Mouse (Mus musculus) liver, adult 2 months (tissue): ENCODE measurements around the gene Dtx4. TPM values are rescaled to one million over a fixed set of nuclear protein-coding genes. Genes with fewer than 3 reads are reported as not detected.

ENCODE experiments used
- DNase-seq: peaks from one replicate; pipeline ENCODE4 v3.0.0-alpha.2; 2011; ENCODE audit warnings: low read depth, low spot score; ENCODE audit errors: extremely low read depth
- H3K27ac ChIP-seq: fragments of 200-500 bp; replicated peaks from 2 replicates; pipeline ENCODE4 v1.5.1; 2012; ENCODE audit warnings: low read depth, mild to moderate bottlenecking, control low read depth, inconsistent platforms, low read length; ENCODE audit not compliant: insufficient read depth
- H3K27me3 ChIP-seq: fragments of 200-500 bp; 2 replicates; pipeline ENCODE4 v1.6.1; 2012; ENCODE audit warnings: mild to moderate bottlenecking, moderate library complexity, low read length, inconsistent platforms; ENCODE audit not compliant: control insufficient read depth, insufficient read depth
- H3K36me3 ChIP-seq: fragments of 200-500 bp; 2 replicates; pipeline ENCODE4 v1.6.1; 2012; ENCODE audit warnings: low read length, inconsistent platforms; ENCODE audit not compliant: control insufficient read depth, insufficient read depth
- H3K4me1 ChIP-seq: fragments of 200-500 bp; 2 replicates; pipeline ENCODE4 v1.6.1; 2011; ENCODE audit warnings: low read length; ENCODE audit not compliant: control insufficient read depth, insufficient read depth
- H3K4me3 ChIP-seq: fragments of 200-500 bp; 2 replicates; pipeline ENCODE4 v1.5.1; 2011; ENCODE audit warnings: low read depth, mild to moderate bottlenecking, control low read depth, low read length, moderate library complexity; ENCODE audit not compliant: insufficient read depth
- H3K79me2 ChIP-seq: fragments of 200-500 bp; 2 replicates; pipeline ENCODE4 v1.6.1; 2012; ENCODE audit warnings: inconsistent platforms, mild to moderate bottlenecking, low read length, moderate library complexity; ENCODE audit not compliant: control insufficient read depth, insufficient read depth
- H3K9ac ChIP-seq: fragments of 200-500 bp; 2 replicates; pipeline ENCODE4 v1.6.1; 2012; ENCODE audit warnings: low read depth, mild to moderate bottlenecking, control low read depth, inconsistent platforms, low read length
- CTCF ChIP-seq: fragments of 200-500 bp; IDR thresholded peaks from 2 replicates; pipeline ENCODE4 v1.5.1; 2011; ENCODE audit warnings: low read depth, low read length, control low read depth
- POLR2A ChIP-seq: fragments of 200-500 bp; IDR thresholded peaks from 2 replicates; pipeline ENCODE4 v1.6.1; 2011; ENCODE audit warnings: low read length, control low read depth; ENCODE audit not compliant: insufficient read depth; ENCODE audit errors: extremely low read depth
- WGBS: fragments of 180-500 bp; shearing (Covaris S2); methylation state at CpG from one replicate; pipeline ENCODE4 v1.1.7; 2018; 5-methylcytosine and 5-hydroxymethylcytosine counted together
- polyA plus RNA-seq: library from polyadenylated mRNA; depleted of rRNA; stranded (reverse); fragments of >200 nt; gene quantifications from 2 replicates; pipeline ENCODE4 v1.2.3, GENCODE M21; 2012
- total RNA-seq: library from RNA; depleted of rRNA; stranded (reverse); fragments of >200 nt; gene quantifications from 2 replicates; pipeline ENCODE4 v1.2.3, GENCODE M21; 2014

Gene Dtx4
- total and polyA plus RNA-seq, 2 experiments: 1.8 to 6.5 TPM

DNA sequence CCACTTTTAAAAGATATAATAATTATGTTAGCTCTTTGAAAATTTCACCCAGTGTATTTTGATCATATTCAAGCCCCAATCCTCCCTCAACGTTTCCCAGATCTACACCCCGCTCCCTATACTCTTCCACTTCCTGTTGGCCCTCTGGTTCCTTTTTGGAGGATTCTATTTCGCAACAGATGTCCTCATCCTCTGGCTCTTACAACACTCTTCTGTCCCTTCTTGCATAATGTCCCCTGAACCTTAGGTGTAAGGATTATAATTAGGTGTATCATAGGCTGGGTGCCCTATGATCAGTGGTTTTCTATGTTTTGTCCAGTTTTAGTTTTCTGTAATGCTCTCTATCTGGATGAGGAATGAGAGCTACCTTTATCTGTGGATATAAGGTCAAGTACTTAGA, 56.2 kb downstream of the Dtx4 start:
- Histone ChIP-seq H3K79me2 (no peaks in the 10 kb centered on the region), H3K9ac (no peak overlapping the region), H3K4me3 (no peak overlapping the region), H3K27me3 (no peaks in the 10 kb centered on the region), H3K36me3 (no peaks in the 10 kb centered on the region), H3K4me1 (peaks cover 13% of the 10 kb centered on the region), H3K27ac (no peak overlapping the region)
- TF ChIP-seq POLR2A (no peak), CTCF (no peak)
- DNase-seq: peak; percentile 94
- WGBS: 5% methylated on average over 3 of the region's 3 CpGs

DNA sequence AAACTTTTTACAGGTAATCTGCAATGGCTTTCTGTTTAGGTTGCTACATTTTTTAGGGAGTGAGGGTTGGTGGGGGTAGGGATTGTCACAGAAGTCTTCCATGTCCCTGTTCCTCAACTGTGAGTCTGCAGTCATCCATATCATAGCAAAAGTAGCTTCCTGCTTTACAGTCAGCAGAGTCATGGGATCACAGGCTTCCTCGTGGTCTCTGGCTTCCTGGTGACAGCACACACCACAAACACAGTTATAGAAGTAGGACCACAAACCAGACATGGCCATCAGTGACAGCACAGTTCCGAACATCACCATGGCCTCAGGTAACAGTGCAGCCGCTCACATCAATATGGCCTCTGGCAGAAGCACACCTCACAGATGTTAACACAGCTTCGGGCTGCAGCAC, 58.7 kb downstream of the Dtx4 start:
- no peak overlapping the region for H3K27ac ChIP-seq
- TF ChIP-seq POLR2A (no peak), CTCF (no peak)

DNA sequence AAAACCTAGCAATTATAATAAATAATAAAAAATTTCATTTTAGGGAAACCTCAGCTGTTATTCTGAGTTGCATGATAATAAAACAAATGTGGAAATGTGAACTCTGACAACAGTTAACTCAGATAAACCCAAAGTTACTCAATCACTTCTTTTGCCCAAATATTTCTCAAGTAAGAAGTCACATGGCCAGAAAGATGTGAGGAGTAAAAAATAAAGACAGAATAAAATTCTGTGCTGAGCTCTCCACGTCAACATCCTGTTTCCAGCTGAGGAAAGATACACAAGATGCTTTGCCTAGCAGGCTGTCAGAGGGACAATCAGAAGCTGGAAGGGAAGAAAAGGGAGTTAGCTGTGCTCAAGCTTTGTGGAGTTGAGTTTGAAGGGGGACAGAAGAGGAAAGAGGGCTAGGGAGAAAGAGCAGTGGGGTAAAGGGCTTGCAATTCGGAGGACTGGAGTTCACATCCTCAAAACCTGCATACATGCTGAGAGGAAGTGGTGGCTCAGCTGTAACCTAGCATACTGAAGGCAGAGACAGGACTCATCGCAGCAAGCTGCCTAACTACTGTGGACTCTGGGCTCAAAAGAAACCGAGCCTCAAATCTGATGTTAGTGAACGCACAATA, 61.0 kb downstream of the Dtx4 start:
- Histone ChIP-seq H3K79me2 (no peaks in the 10 kb centered on the region), H3K27ac (peak overlapping the region; percentile 80), H3K4me3 (no peak overlapping the region), H3K36me3 (no peaks in the 10 kb centered on the region), H3K4me1 (peaks cover 14% of the 10 kb centered on the region), H3K9ac (peak overlapping the region; percentile 55), H3K27me3 (no peaks in the 10 kb centered on the region)
- 45% methylated on average over 5 of the region's 5 CpGs for WGBS
- DNase-seq: peak; percentile 86
- TF ChIP-seq CTCF (no peak), POLR2A (no peak)

More for the DNA sequence above, 58.7 kb downstream of the Dtx4 start:
- no peaks in the 10 kb centered on the region for H3K27me3 ChIP-seq
- H3K79me2 ChIP-seq: no peaks in the 10 kb centered on the region
- WGBS: 74% methylated on average over 4 of the region's 4 CpGs
- peaks cover 18% of the 10 kb centered on the region for H3K4me1 ChIP-seq
- no peak overlapping the region for H3K4me3 ChIP-seq
- no peak overlapping the region for H3K9ac ChIP-seq
- H3K36me3 ChIP-seq: no peaks in the 10 kb centered on the region
- DNase-seq: no peak

DNA sequence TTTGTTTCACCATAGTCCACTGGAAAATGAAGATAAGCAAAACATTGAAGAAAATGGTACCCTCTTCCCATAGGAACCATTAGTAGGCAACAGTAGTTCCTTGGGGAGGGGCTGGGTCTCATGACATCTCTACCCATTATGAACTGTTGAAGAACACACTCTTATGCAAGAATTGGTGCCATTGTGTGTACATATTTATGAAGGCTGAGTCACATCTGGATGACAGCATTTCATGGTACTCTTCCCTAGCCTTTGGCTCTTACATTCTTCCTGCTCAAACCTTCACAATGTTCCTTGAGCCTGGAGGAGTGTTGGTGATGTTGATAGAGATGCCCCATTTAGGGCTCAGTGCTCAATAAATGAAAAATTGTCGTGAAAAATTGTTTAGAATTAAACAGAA, 61.7 kb downstream of the Dtx4 start:
- no peak overlapping the region for H3K4me3 ChIP-seq
- peaks cover 12% of the 10 kb centered on the region for H3K4me1 ChIP-seq
- TF ChIP-seq POLR2A (no peak), CTCF (no peak)
- H3K27me3 ChIP-seq: no peaks in the 10 kb centered on the region
- H3K9ac ChIP-seq: no peak overlapping the region
- H3K79me2 ChIP-seq: no peaks in the 10 kb centered on the region
- peak overlapping the region; percentile 55 for H3K27ac ChIP-seq
- WGBS: 38% methylated on average over 1 of the region's 1 CpGs
- H3K36me3 ChIP-seq: no peaks in the 10 kb centered on the region
- DNase-seq: no peak

DNA sequence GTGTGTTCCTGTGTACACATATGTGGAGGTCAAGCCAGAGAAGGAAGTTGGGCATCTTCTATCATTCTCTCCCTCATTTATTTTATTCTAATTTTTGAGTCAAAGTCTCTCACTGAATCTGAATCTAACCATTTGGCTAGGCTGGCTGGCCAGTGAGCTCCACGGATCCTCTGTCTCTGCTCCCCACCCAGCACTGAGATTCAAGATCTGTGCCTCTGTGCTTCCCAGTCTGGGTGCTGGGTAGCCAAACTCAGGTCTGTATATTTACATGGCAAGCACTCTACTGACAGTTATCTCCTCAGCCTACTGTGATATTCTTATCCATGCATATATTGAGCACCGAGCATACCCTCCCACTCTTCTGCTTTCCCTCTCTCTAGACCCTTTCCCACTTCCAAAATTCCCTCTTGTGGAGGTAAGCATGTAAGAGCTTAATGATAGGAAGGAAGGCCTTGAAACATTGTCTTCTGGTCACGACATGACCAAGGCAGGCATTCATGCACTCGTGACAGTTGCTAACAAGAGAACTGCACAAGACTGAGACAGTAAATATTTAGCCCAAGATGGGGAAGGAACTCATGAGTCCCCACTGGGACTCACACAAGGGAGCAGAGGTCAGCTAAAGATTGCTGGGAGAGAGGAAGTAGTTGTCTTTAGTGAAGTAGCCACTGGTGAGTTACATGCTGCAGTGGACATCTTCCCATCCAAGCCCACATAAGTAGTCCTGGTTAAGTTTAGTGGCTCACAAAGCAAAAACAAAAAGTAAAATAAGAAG, 65.3 kb downstream of the Dtx4 start:
- Histone ChIP-seq H3K79me2 (no peaks in the 10 kb centered on the region), H3K27ac (peak overlapping the region; percentile 69), H3K9ac (no peak overlapping the region), H3K4me1 (peaks cover 12% of the 10 kb centered on the region), H3K27me3 (no peaks in the 10 kb centered on the region), H3K36me3 (no peaks in the 10 kb centered on the region), H3K4me3 (no peak overlapping the region)
- no peak for TF ChIP-seq POLR2A
- no peak for TF ChIP-seq CTCF
- peak; percentile 54 for DNase-seq
- 67% methylated on average over 4 of the region's 4 CpGs for whole genome bisulfite sequencing

DNA sequence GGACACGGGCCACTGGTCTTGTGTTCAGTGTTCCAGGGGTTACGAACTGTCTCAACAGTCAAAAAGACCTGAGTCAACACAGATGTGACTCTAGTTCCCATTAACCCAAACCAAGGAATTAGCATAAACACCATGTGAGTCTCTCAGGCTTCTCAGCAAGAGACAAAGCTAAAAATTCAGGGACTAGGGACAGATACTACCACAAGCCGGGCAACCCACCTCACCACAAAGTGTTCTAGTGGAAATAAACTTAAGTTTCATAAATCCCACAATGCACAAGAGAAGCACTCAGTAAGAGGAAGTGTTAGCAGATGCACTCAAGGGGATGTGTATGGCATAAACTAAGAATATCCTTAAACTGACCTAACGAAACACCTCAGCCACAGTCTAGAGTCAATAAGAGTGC, 66.2 kb downstream of the Dtx4 start:
- Histone ChIP-seq H3K79me2 (no peaks in the 10 kb centered on the region), H3K27ac (0 out of 2 replicates have a peak overlapping the region, but pooled peaks have one; percentile 26)
- TF ChIP-seq POLR2A (no peak), CTCF (no peak)

More for the DNA sequence above, 66.2 kb downstream of the Dtx4 start:
- DNase-seq: peak; percentile 37
- peaks cover 5% of the 10 kb centered on the region; the same call in 1 of the 2 replicates for H3K4me1 ChIP-seq
- 79% methylated on average over 4 of the region's 4 CpGs for WGBS
- no peak overlapping the region for H3K9ac ChIP-seq
- no peak overlapping the region for H3K4me3 ChIP-seq
- H3K36me3 ChIP-seq: no peaks in the 10 kb centered on the region
- H3K27me3 ChIP-seq: no peaks in the 10 kb centered on the region
